Mouse (Mus musculus) myocyte (in vitro differentiated cells): ENCODE results near the gene AA986860. TPM values are rescaled to one million over a fixed set of nuclear protein-coding genes. Genes with fewer than 3 reads are reported as not detected.

ENCODE experiments used
- H3K27me3 ChIP-seq: one replicate; pipeline ENCODE4 v1.6.1; 2011; ENCODE audit not compliant: control insufficient read depth, insufficient read depth, insufficient read length
- H3K36me3 ChIP-seq: one replicate; pipeline ENCODE4 v1.6.1; 2011; ENCODE audit not compliant: control insufficient read depth, insufficient read depth
- H3K4me2 ChIP-seq: one replicate; pipeline ENCODE4 v1.6.1; 2011; ENCODE audit warnings: low read depth, control low read depth
- H3K4me3 ChIP-seq: one replicate; pipeline ENCODE4 v1.5.1; 2011; ENCODE audit warnings: mild to moderate bottlenecking, control low read depth, moderate library complexity
- H3K79me2 ChIP-seq: one replicate; pipeline ENCODE4 v1.6.1; 2011; ENCODE audit not compliant: control insufficient read depth, insufficient read depth
- H3ac ChIP-seq: one replicate; pipeline ENCODE4 v1.6.1; 2011; ENCODE audit not compliant: control insufficient read depth, insufficient read length
- CEBPB ChIP-seq: IDR thresholded peaks from 2 replicates; pipeline ENCODE4 v1.6.1; 2011; ENCODE audit warnings: mild to moderate bottlenecking, moderate library complexity; ENCODE audit not compliant: poor library complexity, insufficient read depth, severe bottlenecking
- E2F4 ChIP-seq: IDR thresholded peaks from one replicate; pipeline ENCODE4 v1.6.1; 2011; ENCODE audit warnings: mild to moderate bottlenecking, control low read depth, moderate library complexity; ENCODE audit not compliant: insufficient read depth
- MAX ChIP-seq: IDR thresholded peaks from one replicate; pipeline ENCODE4 v1.6.1; 2011; ENCODE audit warnings: low read depth, mild to moderate bottlenecking, control low read depth
- MYOD1 ChIP-seq, 3 experiments: IDR thresholded peaks; one replicate each; pipeline ENCODE4 v1.6.1; 2011; ENCODE audit warnings: control low read depth in 2 of 3, low read depth in 2 of 3, mild to moderate bottlenecking in 2 of 3, moderate library complexity in 1 of 3; ENCODE audit not compliant: insufficient read length in 2 of 3, control insufficient read depth in 1 of 3
- MYOG ChIP-seq, 3 experiments: IDR thresholded peaks; one replicate each; pipeline ENCODE4 v1.6.1; 2011; ENCODE audit warnings: control low read depth in 2 of 3, low read depth in 2 of 3, mild to moderate bottlenecking in 2 of 3; ENCODE audit not compliant: insufficient read length in 2 of 3, control insufficient read depth in 1 of 3, insufficient read depth in 1 of 3
- POLR2A ChIP-seq: IDR thresholded peaks from one replicate; pipeline ENCODE4 v1.6.1; 2011; ENCODE audit warnings: low read depth, mild to moderate bottlenecking, control low read depth, moderate library complexity; ENCODE audit not compliant: insufficient read length
- POLR2AphosphoS2 ChIP-seq: IDR thresholded peaks from one replicate; pipeline ENCODE4 v1.6.1; 2011; ENCODE audit warnings: low read depth, control low read depth; ENCODE audit not compliant: insufficient read length
- REST ChIP-seq: IDR thresholded peaks from one replicate; pipeline ENCODE4 v1.6.1; 2011; ENCODE audit warnings: mild to moderate bottlenecking, control low read depth, moderate library complexity; ENCODE audit not compliant: insufficient read depth, insufficient read length
- SRF ChIP-seq: IDR thresholded peaks from one replicate; pipeline ENCODE4 v1.6.1; 2011; ENCODE audit warnings: low read depth; ENCODE audit not compliant: control insufficient read depth, insufficient read length
- TCF12 ChIP-seq: IDR thresholded peaks from one replicate; pipeline ENCODE4 v1.6.1; 2011; ENCODE audit warnings: mild to moderate bottlenecking, control low read depth; ENCODE audit not compliant: poor library complexity, insufficient read depth, severe bottlenecking
- TCF3 ChIP-seq: IDR thresholded peaks from one replicate; pipeline ENCODE4 v1.6.1; 2011; ENCODE audit warnings: low read depth, control low read depth; ENCODE audit not compliant: insufficient read length
- USF1 ChIP-seq: IDR thresholded peaks from one replicate; pipeline ENCODE4 v1.6.1; 2011; ENCODE audit warnings: low read depth, mild to moderate bottlenecking, control low read depth, moderate library complexity
- polyA plus RNA-seq: library from polyadenylated mRNA; unstranded; fragments of >200 nt; fragmentation: generic; extraction: Trizol; gene quantifications from one replicate; pipeline ENCODE4 v1.2.1, GENCODE M21; 2012; ENCODE audit warnings: missing spikeins

Gene AA986860
- polyA plus RNA-seq, 1 experiment: 1.2 TPM

GRCm38 (mm10) chr1:130716218-130716512 is 15.6 kb upstream of the AA986860 start:
- Histone ChIP-seq H3K4me2 (peak overlapping the region; percentile 94), H3K36me3 (peaks cover 10% of the 10 kb centered on the region), H3ac (peak overlapping the region; percentile 81), H3K27me3 (no peaks in the 10 kb centered on the region), H3K4me3 (peak overlapping the region; percentile 99), H3K79me2 (peaks cover 42% of the 10 kb centered on the region)
- TF ChIP-seq E2F4 (no peak), MYOG (IDR thresholded peaks at IDR 0.05; ENCODE audit: control insufficient read depth in 1 of 3, insufficient read depth in 1 of 3, insufficient read length in 2 of 3, low read depth in 2 of 3) (no peak), CEBPB (no peak), SRF (no peak), TCF12 (no peak), POLR2AphosphoS2 (no peak), POLR2A (no peak), TCF3 (no peak), USF1 (no peak), REST (no peak), MAX (no peak), MYOD1 (IDR thresholded peaks at IDR 0.05; ENCODE audit: control insufficient read depth in 1 of 3, insufficient read length in 2 of 3, low read depth in 2 of 3) (no peak)

- H3K79me2 ChIP-seq: peaks cover 48% of the 10 kb centered on the region
- TF ChIP-seq REST (no peak), MYOG (IDR thresholded peaks at IDR 0.05; ENCODE audit: control insufficient read depth in 1 of 3, insufficient read depth in 1 of 3, insufficient read length in 2 of 3, low read depth in 2 of 3) (no peak), POLR2A (peak; percentile 43), SRF (no peak), USF1 (no peak), MYOD1 (IDR thresholded peaks at IDR 0.05; ENCODE audit: control insufficient read depth in 1 of 3, insufficient read length in 2 of 3, low read depth in 2 of 3) (peak in 1 of 3 experiments; percentile 6), POLR2AphosphoS2 (no peak)
- peak overlapping the region; percentile 81 for H3ac ChIP-seq
- peaks cover 14% of the 10 kb centered on the region for H3K36me3 ChIP-seq
- H3K4me3 ChIP-seq: peak overlapping the region; percentile 99
- peak overlapping the region; percentile 94 for H3K4me2 ChIP-seq
- no peaks in the 10 kb centered on the region for H3K27me3 ChIP-seq
These were observed 15.1 kb upstream of the AA986860 start for GRCm38 (mm10) chr1:130716513-130717290.

DNA sequence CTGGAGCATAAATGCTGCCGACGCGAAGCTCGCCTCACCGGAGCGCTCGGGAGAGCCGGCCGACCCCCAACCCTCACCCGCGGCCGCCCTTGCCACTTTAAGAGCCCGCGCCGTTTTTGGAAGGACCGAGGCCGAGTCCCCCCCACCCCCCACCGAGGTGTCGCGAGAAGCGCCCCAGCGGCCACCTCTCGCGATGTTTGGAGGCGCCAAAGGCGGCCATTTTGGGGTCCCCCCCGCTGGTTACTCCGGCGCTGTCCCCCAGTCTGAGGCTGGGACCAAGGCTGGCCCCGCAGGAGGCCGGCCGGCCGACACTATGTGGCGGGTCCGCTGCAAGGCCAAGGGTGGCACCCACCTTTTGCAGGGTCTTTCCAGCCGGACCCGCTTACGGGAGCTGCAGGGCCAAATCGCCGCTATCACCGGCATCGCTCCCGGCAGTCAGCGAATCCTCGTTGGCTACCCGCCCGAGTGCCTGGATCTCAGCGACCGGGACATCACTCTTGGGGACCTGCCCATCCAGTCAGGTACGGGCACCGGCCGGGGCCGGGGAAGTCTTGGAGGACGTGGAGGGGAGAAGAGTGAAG is 14.4 kb upstream of the AA986860 start, which contains the start of gene Yod1:
Gene Yod1, plus strand, starts transcription at position 37 of the 581 bp plus-strand sequence.
- TF ChIP-seq POLR2A (peak; percentile 62), CEBPB (no peak), SRF (no peak), MAX (no peak), TCF3 (no peak), E2F4 (peak; percentile 35), USF1 (no peak), MYOG (IDR thresholded peaks at IDR 0.05; ENCODE audit: control insufficient read depth in 1 of 3, insufficient read depth in 1 of 3, insufficient read length in 2 of 3, low read depth in 2 of 3) (peak in 1 of 3 experiments; percentile 2), TCF12 (no peak), REST (no peak), MYOD1 (IDR thresholded peaks at IDR 0.05; ENCODE audit: control insufficient read depth in 1 of 3, insufficient read length in 2 of 3, low read depth in 2 of 3) (no peak), POLR2AphosphoS2 (peak; percentile 76)
- H3K27me3 ChIP-seq: no peaks in the 10 kb centered on the region

DNA sequence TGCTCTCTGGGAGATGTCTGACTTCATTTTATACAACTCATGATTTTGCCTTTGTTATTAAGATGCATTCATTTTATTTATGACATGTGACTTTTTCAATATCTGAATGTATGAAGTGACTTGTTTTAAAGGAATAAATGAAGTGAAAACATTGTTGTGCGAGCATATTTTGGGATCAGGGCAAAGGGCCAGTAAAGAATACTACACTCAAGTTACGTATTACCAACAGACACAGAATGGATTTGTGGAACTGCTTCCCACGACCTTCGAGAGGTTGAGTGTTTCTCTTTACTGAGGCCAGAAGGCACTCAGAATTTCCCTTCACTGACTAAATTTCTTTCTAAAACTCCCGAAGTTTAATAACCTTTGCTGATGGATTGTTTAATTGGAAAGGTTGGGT is 7.6 kb upstream of the AA986860 start:
- Histone ChIP-seq H3ac (no peak overlapping the region), H3K36me3 (peaks cover 14% of the 10 kb centered on the region), H3K4me2 (no peak overlapping the region), H3K27me3 (no peaks in the 10 kb centered on the region), H3K79me2 (peaks cover 51% of the 10 kb centered on the region), H3K4me3 (no peak overlapping the region)
- TF ChIP-seq REST: no peak
- TF ChIP-seq SRF: no peak
- no peak for TF ChIP-seq MYOG (IDR thresholded peaks at IDR 0.05; ENCODE audit: control insufficient read depth in 1 of 3, insufficient read depth in 1 of 3, insufficient read length in 2 of 3, low read depth in 2 of 3)
- no peak for TF ChIP-seq E2F4
- TF ChIP-seq MAX: no peak
- TF ChIP-seq TCF12: no peak
- no peak for TF ChIP-seq CEBPB
- no peak for TF ChIP-seq POLR2AphosphoS2
- TF ChIP-seq POLR2A: no peak
- TF ChIP-seq USF1: no peak
- no peak for TF ChIP-seq TCF3
- TF ChIP-seq MYOD1 (IDR thresholded peaks at IDR 0.05; ENCODE audit: control insufficient read depth in 1 of 3, insufficient read length in 2 of 3, low read depth in 2 of 3): no peak

More for the DNA sequence above, 14.4 kb upstream of the AA986860 start, which contains the start of gene Yod1:
- Histone ChIP-seq H3K4me3 (peak within 1 kb of the TSS; percentile 99), H3ac (peak within 1 kb of the TSS; percentile 81), H3K36me3 (peaks cover 14% of the 10 kb centered on the region), H3K79me2 (peaks cover 53% of the 10 kb centered on the region), H3K4me2 (peak within 1 kb of the TSS; percentile 94)
